Mouse (Mus musculus) cerebellum, adult 2 months (tissue): ENCODE results near the gene Nelfa. TPM values are rescaled to one million over a fixed set of nuclear protein-coding genes. Genes with fewer than 3 reads are reported as not detected.

ENCODE experiments used
- DNase-seq, 2 experiments: peaks; one replicate each; pipeline ENCODE4 v3.0.0; 2021
- H3K27ac ChIP-seq: fragments of 200-500 bp; 2 replicates; pipeline ENCODE4 v1.5.1; 2012; ENCODE audit warnings: low read length, control low read depth, inconsistent platforms; ENCODE audit not compliant: insufficient read depth
- H3K27me3 ChIP-seq: fragments of 200-500 bp; 2 replicates; pipeline ENCODE4 v1.6.1; 2012; ENCODE audit warnings: inconsistent platforms, mild to moderate bottlenecking, low read length, moderate library complexity; ENCODE audit not compliant: control insufficient read depth, insufficient read depth
- H3K4me1 ChIP-seq: fragments of 200-500 bp; 2 replicates; pipeline ENCODE4 v1.6.1; 2011; ENCODE audit warnings: low read length; ENCODE audit not compliant: control insufficient read depth, insufficient read depth
- H3K4me3 ChIP-seq: fragments of 200-500 bp; replicated peaks from 2 replicates; pipeline ENCODE3; 2011; ENCODE audit warnings: mild to moderate bottlenecking, low read depth, low read length, control low read depth; ENCODE audit not compliant: insufficient read depth
- CTCF ChIP-seq: fragments of 200-500 bp; IDR thresholded peaks from 2 replicates; pipeline ENCODE4 v1.5.1; 2011; ENCODE audit warnings: low read depth, mild to moderate bottlenecking, control low read depth, low read length, moderate library complexity, borderline replicate concordance; ENCODE audit not compliant: insufficient read depth
- POLR2A ChIP-seq: fragments of 200-500 bp; IDR thresholded peaks from 2 replicates; pipeline ENCODE4 v1.6.1; 2011; ENCODE audit warnings: low read length, control low read depth, borderline replicate concordance; ENCODE audit not compliant: insufficient read depth
- WGBS: fragments of 180-500 bp; shearing (Covaris S2); methylation state at CpG from one replicate; pipeline ENCODE4 v1.1.7; 2018; 5-methylcytosine and 5-hydroxymethylcytosine counted together
- polyA plus RNA-seq: library from polyadenylated mRNA; depleted of rRNA; stranded (reverse); fragments of >200 nt; gene quantifications from 2 replicates; pipeline ENCODE4 v1.2.3, GENCODE M21; 2012

Nelfa gene
- polyA plus RNA-seq, 1 experiment = 29.2 TPM

DNA sequence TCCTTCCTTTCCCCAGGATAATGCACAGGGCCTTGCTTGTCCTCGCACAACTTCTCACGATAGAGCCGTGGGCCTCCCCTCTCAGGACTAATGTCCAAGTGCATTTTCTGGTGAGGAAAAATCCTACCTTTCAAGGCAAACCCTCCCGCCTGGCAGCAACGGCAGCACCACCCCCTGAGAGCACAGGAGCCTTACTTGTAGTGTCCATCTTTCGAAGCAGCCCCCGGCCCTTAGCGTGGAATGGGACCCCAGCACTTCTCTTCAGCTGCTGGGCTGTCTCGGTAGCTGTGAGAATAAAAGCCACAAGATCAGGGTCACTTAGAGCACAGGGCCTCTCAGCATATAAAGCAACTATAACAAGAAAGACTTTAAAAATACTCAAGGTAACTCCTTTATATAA is 33.0 kb downstream of the Nelfa start:
- Histone ChIP-seq H3K4me1 (peaks cover 6% of the 10 kb centered on the region; the same call in 1 of the 2 replicates), H3K27me3 (no peaks in the 10 kb centered on the region), H3K4me3 (no peak overlapping the region), H3K27ac (no peak overlapping the region)
- TF ChIP-seq POLR2A (no peak), CTCF (no peak)
- WGBS = 83% methylated on average over 9 of the region's 9 CpGs
- DNase-seq = no peak

DNA sequence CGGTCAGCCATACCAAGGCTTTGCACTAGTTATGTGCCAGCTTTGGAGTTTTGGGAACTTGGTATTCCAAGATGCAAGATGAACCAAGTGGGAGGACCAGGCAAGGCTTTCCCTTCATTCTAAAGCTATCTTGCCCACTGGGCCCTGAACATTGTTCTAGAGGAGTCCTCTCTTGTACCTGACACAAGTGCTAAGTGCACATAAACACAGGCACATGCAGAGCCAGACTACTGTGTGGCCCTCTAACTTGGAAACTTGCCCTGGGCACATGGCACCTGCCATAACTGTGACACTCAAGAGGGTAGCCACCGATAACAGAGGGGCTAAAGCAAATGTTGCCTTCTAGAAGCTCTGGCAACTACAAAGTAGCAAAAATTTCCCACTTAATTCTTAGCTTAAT is 33.5 kb downstream of the Nelfa start:
- no peak overlapping the region for H3K27ac ChIP-seq
- TF ChIP-seq CTCF = no peak
- no peak for TF ChIP-seq POLR2A
- H3K4me3 ChIP-seq = no peak overlapping the region
- 51% methylated on average over 2 of the region's 2 CpGs for WGBS
- no peak for DNase-seq
- no peaks in the 10 kb centered on the region for H3K27me3 ChIP-seq
- H3K4me1 ChIP-seq = peaks cover 6% of the 10 kb centered on the region; the same call in 1 of the 2 replicates

DNA sequence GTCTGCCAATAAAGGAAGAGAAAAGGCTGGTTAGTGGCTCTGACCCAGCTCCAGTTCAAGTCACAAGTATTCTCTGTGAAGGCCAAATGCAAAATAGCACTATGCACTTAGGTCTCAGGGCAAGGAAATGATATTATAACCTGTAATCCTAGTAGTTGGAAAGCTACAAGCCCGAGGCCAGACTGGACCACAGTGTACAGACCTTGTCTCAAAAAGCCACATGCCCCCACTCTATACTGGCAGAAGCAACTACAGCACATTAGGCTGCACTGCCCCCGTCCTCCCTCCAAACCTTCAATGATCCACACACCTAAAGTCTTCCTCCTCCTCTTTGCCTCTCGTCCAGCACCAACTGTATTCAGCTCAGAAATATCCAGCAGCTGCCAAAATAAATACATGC is 34.9 kb downstream of the Nelfa start:
- Histone ChIP-seq H3K4me3 (no peak overlapping the region), H3K4me1 (peaks cover 6% of the 10 kb centered on the region; the same call in 1 of the 2 replicates), H3K27me3 (no peaks in the 10 kb centered on the region), H3K27ac (no peak overlapping the region)
- no peak for DNase-seq
- WGBS = 75% methylated on average over 3 of the region's 3 CpGs
- TF ChIP-seq POLR2A = no peak
- TF ChIP-seq CTCF = no peak

DNA sequence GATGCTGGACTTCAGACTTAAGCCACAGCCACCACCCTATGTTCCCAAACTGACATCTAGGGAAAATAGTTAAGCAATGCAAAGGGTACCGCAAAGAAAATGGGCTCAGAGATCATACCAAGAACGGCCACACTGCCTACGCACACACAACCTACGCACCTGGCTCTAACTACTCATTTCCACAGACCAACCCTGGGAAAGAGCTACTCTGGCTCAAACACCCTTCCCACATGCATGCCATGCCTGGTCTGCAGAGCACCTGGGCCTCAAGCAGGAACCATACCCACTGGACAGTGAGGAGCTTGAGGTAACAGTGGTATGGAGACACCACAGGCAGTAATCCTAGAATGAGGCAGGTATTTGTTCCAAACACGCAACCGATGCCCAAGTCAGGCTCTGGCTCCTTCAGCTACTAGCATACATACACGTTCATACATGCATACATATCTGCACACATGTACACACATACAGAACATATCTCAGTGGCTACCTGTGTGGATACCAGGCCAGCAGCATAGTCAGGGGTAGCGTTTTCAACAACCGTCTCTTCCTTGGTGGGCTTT is 35.4 kb downstream of the Nelfa start:
- Histone ChIP-seq H3K27me3 (no peaks in the 10 kb centered on the region), H3K4me3 (no peak overlapping the region), H3K4me1 (peaks cover 6% of the 10 kb centered on the region; the same call in 1 of the 2 replicates), H3K27ac (no peak overlapping the region)
- TF ChIP-seq POLR2A (no peak), CTCF (no peak)
- 89% methylated on average over 9 of the region's 9 CpGs for WGBS
- no peak for DNase-seq

DNA sequence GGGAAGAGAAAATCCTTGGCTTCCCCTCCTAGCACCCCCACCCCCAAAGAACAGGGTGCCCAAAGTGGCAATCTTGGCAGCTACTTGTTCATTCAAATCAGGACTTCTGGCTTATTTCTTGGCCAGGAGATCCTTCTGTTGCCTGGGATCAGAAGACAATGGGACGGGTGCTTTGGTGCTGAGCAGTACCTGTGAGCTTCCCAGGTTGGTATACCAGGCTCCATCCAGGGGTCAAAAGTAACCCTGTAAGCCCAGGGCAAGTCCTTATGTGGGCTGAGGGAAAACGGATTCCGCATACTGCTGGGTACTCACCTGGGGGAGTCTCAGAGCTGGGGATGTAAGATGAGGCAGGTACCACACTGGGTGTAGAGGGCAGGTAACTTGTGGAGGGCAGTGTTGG is 36.1 kb downstream of the Nelfa start:
- WGBS = 82% methylated on average over 3 of the region's 3 CpGs
- Histone ChIP-seq H3K27ac (no peak overlapping the region), H3K4me1 (peaks cover 6% of the 10 kb centered on the region; the same call in 1 of the 2 replicates), H3K4me3 (no peak overlapping the region), H3K27me3 (no peaks in the 10 kb centered on the region)
- no peak for DNase-seq
- TF ChIP-seq POLR2A (no peak), CTCF (no peak)

DNA sequence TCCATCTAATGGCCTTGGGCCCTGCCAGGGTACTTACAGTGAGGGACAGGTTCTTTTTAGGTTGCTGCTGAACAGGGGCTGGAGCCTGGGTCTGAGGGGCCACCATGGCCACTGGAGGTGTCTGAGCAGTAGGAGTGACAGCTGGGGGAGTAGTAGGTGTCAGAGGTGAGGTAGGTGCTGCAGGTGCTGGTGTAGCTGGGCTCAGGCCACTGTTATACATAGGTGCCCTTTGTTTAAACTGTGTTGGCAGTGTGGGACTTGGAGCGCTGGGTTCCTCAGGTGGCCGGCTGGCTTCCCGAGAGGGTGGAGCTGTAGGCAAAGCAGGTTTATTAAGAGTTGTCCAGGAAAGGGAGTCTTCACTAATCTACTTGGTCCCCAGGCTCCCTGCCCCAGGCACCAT is 37.0 kb downstream of the Nelfa start:
- 62% methylated on average over 3 of the region's 3 CpGs for WGBS
- H3K27ac ChIP-seq = no peak overlapping the region
- no peaks in the 10 kb centered on the region for H3K27me3 ChIP-seq
- DNase-seq = no peak
- TF ChIP-seq POLR2A (no peak), CTCF (no peak)
- H3K4me1 ChIP-seq = peaks cover 6% of the 10 kb centered on the region; the same call in 1 of the 2 replicates
- H3K4me3 ChIP-seq = no peak overlapping the region

DNA sequence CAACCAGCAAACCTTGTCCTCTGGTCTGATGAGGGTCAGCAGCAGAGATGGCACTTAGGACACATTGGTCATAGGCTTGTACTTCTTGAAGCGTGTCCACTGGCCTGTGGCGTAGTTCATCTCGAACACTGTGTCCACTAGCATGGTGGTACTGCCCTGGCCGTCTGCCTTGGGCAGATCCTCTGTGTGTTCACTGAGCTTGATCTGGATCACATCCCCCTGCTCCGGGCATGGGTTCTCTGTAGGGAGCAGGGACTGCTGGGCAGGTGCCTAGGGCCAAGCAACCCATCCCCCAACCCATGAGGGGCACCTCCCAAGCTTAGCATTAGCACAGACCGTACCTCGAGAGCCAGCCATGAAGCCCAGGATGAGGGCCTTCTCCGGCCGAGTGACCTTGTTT is 37.5 kb downstream of the Nelfa start:
- no peaks in the 10 kb centered on the region for H3K27me3 ChIP-seq

DNA sequence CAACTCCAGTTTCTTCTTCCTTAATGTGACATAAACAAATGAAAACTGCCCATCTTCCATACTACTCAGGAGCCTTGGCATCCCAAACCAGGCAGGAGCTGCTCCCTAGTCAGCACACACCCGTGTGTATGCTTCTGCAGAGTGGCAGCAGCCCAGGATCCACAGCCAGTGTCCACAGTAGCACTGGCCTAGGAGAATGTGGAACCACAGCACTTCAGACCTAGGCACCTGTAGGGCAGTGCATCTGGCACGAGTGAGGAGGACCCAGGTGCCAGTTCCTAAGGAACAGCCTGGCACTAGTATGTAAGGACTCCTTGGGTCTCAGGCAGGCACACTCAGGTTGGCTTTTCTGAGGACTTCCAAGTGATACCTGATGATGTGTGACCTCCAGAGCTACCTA is 39.1 kb downstream of the Nelfa start:
- no peak for DNase-seq
- 54% methylated on average over 2 of the region's 2 CpGs for WGBS
- H3K4me3 ChIP-seq = no peak overlapping the region
- H3K4me1 ChIP-seq = peaks cover 6% of the 10 kb centered on the region; the same call in 1 of the 2 replicates
- H3K27me3 ChIP-seq = no peaks in the 10 kb centered on the region
- no peak overlapping the region for H3K27ac ChIP-seq
- TF ChIP-seq POLR2A (no peak), CTCF (no peak)

More for the DNA sequence above, 37.5 kb downstream of the Nelfa start:
- H3K4me3 ChIP-seq = no peak overlapping the region
- H3K4me1 ChIP-seq = peaks cover 6% of the 10 kb centered on the region; the same call in 1 of the 2 replicates
- TF ChIP-seq POLR2A = no peak
- TF ChIP-seq CTCF = no peak
- WGBS = 37% methylated on average over 9 of the region's 9 CpGs
- no peak overlapping the region for H3K27ac ChIP-seq
- DNase-seq = peak in 1 of 2 experiments; percentile 18

DNA sequence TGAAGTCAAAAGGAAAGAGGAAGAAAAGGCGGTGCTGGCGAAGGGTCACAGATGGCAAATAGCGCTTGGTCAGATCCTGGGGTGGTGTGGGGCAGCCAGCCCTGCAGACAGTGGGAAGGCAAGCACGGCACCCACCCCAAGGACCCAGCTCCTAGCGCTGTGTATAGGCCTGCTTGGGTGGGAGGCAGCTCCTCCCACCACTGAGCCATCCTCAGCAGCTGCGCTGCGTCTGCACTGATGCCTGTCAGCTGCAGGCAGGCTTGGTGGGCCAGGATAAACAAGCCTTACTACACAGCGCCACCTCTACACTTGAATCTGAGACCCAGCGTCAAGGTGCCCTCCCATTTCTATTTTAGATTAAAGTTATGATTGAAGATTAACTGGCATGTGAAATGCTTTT is 41.1 kb downstream of the Nelfa start:
- peaks cover 6% of the 10 kb centered on the region; the same call in 1 of the 2 replicates for H3K4me1 ChIP-seq
- no peak for DNase-seq
- no peak overlapping the region for H3K27ac ChIP-seq
- TF ChIP-seq POLR2A = no peak
- no peak for TF ChIP-seq CTCF
- 74% methylated on average over 9 of the region's 9 CpGs for WGBS
- H3K27me3 ChIP-seq = no peaks in the 10 kb centered on the region
- H3K4me3 ChIP-seq = no peak overlapping the region
